Mouse (Mus musculus): ENCODE data around the gene Best3.

DNA sequence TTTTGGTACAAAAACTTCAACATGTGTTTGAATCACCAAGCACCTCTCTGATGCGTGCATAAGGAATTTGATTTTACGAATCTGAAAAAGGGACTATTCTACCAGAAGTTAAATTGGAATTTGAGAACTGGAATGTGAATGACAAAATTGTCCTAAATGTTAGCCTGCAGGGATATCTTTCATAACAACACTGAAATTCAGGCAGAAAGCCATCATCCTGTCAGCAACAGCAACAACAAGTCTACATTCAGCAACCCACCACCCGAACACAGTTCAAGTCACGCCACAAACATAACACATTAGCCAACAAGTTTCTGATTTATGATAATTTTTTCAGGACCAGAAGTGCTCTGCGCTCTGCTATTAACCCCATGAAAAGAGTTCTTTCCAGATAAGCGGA lies 30.9 kb upstream of the Best3 start:
- no peak for TF ChIP-seq EP300 (IDR thresholded peaks at IDR 0.05; ENCODE audit: low read depth)
- no peak for TF ChIP-seq CTCF (IDR thresholded peaks at IDR 0.05; ENCODE audit: low read depth)
